Mouse (Mus musculus) CD4-positive, CD25-positive, alpha-beta regulatory T cell, adult 4 months (primary cell): Measurements from ENCODE around the gene Gm3776. TPM values are rescaled to one million over a fixed set of nuclear protein-coding genes. Genes with fewer than 3 reads are reported as not detected.
"Not testable (repeated sequence)": the region's sequence is repeated elsewhere in the genome, so short reads cannot be mapped to it uniquely, and the experiment has no call there.

Experiments
- ATAC-seq: one replicate; pipeline ENCODE4 v1.8.0; 2017
- polyA plus RNA-seq, 2 experiments: library from polyadenylated mRNA; unstranded; fragments of 100-300 nt; shearing (Covaris generic); gene quantifications; one replicate each; pipeline ENCODE4 v1.2.1; 2017

The Gm3776 gene
- polyA plus RNA-seq, 2 experiments from 2014 or later, result not detected

- not testable (repeated sequence) for ATAC-seq
These were observed 36.8 kb downstream of the Gm3776 start for GRCm38 (mm10) chr9:78293683-78294082.

GRCm38 (mm10) chr9:78294781-78295180 lies 37.9 kb downstream of the Gm3776 start:
- ATAC-seq, result not testable (repeated sequence)

GRCm38 (mm10) chr9:78296089-78296488 lies 39.2 kb downstream of the Gm3776 start:
- ATAC-seq, result not testable (repeated sequence)

GRCm38 (mm10) chr9:78298232-78298631 lies 41.3 kb downstream of the Gm3776 start:
- ATAC-seq, result no peak

- ATAC-seq, result not testable (repeated sequence)
These were observed 42.2 kb downstream of the Gm3776 start for GRCm38 (mm10) chr9:78299143-78299542.

GRCm38 (mm10) chr9:78308122-78308521 lies 51.2 kb downstream of the Gm3776 start:
- not testable (repeated sequence) for ATAC-seq

- ATAC-seq, result no peak
These were observed 57.8 kb downstream of the Gm3776 start, which contains the start of gene Omt2a for GRCm38 (mm10) chr9:78314696-78315095. Gene Omt2a, minus strand, starts transcription at chr9:78314796.

Other genes with a start within 250 kb of the Gm3776 start
- gene Gcm1, start 205.2 kb upstream of the Gm3776 start, polyA plus RNA-seq, result not detected
- gene Fbxo9, start 148.1 kb upstream of the Gm3776 start, polyA plus RNA-seq, result 10 to 100 TPM; 25.4 to 29.3 TPM
- gene Ick, start 147.9 kb upstream of the Gm3776 start, polyA plus RNA-seq, result 10 to 100 TPM in 1 of 2 experiments, 1 to 10 TPM in 1; 9.0 to 10.2 TPM
- gene Gsta4, start 74.4 kb upstream of the Gm3776 start, polyA plus RNA-seq, result 10 to 100 TPM; 64.6 to 66.5 TPM
- not detected for gene Gsta1, start 26.5 kb upstream of the Gm3776 start, polyA plus RNA-seq
- gene Gm10639, start 32.8 kb downstream of the Gm3776 start, polyA plus RNA-seq, result not detected
- gene Omt2a, start 57.7 kb downstream of the Gm3776 start, polyA plus RNA-seq, result not detected
- gene Omt2b, start 70.5 kb downstream of the Gm3776 start, polyA plus RNA-seq, result not detected
- not detected for gene Gsta2, start 98.7 kb downstream of the Gm3776 start, polyA plus RNA-seq
- gene Dppa5a, start 111.0 kb downstream of the Gm3776 start, polyA plus RNA-seq, result not detected
- not detected for gene Ooep, start 121.6 kb downstream of the Gm3776 start, polyA plus RNA-seq
- 1 to 10 TPM; 2.6 to 4.7 TPM for gene Ddx43, start 138.6 kb downstream of the Gm3776 start, polyA plus RNA-seq
- gene Cgas, start 186.1 kb downstream of the Gm3776 start, polyA plus RNA-seq, result 1 to 10 TPM; 2.3 to 3.1 TPM
- gene Mto1, start 191.1 kb downstream of the Gm3776 start, polyA plus RNA-seq, result 10 to 100 TPM; 15.6 to 19.1 TPM
- gene Gm17324, start 191.7 kb downstream of the Gm3776 start, polyA plus RNA-seq, result under 1 TPM in 1 of 2 experiments, not detected in 1; 0.51 TPM
- gene Eef1a1, start 232.0 kb downstream of the Gm3776 start, polyA plus RNA-seq, result over 10,000 TPM; 10,256 to 11,102 TPM